Mouse (Mus musculus) 3T3-L1 (cell line): ENCODE data around the gene Il23a.
"Not testable (repeated sequence)": the region's sequence is repeated elsewhere in the genome, so short reads cannot be mapped to it uniquely, and the experiment has no call there.

Source experiments
- DNase-seq: peaks from one replicate; pipeline ENCODE4 v3.0.0-alpha.2; 2015; ENCODE audit warnings: low read depth, low spot score

Gene Il23a

DNA sequence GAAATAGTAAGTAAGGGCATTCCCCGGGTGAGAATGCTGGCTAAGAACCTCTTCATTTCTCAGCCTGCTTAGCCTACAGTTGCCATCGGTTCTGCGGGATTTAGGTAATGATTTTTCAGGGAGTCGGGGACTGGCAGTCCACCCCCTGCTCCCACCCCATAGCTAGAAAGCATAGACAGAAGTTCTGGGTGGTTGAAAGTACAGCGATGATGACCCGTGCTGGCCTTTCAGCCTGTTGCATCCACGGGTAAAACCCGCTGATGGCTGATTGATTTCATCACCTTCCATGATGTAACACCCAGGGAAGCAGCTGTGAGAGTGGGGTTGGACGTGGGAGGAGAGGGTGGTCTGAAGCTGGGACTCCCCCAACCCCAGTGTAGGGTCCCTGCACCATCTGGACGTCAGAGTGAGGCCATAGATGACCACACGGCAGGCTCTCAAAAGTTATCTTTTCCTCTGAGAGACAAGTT, at the start of gene Il23a:
Gene Il23a, minus strand, starts transcription at position 51 of the 470 bp plus-strand sequence.
- no peak for DNase-seq

DNA sequence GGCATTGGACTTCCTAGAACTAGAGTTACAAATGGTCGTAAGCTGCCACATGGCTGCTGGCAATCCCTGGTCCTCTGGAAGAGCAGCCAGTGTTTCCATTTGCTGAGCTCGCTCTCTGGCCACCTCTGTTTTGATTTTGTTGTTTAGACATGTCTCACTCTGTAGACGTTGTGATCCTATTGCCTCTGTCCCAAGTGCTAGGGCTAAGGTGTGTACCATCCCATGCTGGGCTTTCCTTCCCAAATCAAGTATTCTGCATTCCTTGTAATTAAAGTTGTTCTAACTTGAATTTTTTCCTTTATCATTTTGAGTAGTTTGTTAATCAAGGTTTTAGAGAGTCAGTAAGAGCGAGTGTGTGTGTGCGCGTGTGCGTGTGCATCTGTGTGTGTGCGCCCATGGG, 49.0 kb upstream of the Il23a start:
- no peak for DNase-seq

DNA sequence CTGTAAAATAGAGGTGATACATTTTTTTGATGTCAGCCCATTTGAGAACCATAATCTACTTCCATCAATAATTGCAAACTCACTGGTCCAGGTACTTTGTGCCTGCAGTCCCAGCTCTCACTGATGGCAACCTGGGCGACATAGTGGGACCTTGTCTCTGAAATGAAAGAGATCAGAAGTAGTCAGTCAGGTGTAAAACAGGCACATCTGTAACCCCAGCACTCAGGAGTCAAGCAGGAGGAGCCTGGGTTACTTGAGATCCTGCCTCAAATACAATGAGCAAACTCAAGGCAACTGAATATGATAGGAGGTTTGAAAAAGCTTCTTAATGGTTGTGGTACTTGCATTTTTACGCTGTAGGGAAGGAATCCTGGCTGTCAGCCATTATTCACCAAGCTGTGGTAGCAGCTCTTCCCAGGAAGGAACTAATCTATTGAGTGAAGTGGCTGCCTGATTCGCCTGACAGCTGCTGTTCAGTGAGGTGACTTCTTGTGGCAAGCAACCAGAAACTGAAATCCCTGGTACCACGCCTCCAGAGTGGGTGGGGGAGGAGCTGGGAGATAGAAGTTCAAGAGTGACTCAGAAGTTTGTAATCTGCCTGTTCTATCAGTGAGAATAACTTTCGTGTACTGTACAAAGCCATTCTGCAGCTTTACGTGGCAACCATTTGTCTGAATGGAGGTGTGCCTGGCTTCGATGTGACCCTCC, 46.2 kb upstream of the Il23a start:
- peak; percentile 99 for DNase-seq

DNA sequence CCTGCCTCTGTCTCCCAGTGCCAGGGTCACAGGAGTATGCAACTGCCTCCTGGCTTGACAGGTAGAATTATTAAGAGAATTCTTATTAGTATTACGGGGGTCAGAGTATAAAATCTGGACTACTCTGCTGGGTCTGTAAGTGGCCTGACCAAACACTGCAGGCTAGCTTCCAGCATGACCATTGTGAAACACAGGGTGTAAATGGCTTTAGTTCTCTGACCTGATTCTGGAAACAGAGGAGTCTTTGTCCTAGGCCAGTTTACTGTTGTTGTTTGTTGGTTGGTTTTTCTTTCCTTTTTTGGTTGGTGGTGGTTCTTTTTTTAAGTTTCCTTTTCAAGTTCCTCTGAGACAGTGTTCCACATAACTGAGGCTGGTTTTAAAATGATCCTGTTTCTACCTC, 44.9 kb upstream of the Il23a start:
- DNase-seq = peak; percentile 51

DNA sequence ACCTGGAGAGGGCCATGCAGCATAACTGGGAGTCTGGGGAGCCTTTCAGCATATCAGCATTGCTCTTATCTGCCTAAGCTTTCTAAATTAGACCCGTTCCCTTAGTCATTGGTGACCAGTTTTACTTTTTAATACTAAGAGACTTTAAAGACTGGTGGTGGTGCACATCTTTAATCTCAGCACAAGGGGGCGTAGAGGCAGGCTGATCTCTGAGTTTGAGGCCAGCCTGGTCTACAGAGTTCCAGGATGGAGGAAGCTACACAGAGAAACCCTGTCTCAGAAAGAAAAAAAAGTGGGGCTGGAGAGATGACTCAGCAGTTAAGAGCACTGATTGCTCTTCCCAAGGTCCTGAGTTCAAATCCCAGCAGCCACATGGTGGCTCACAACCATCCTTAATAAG, 41.7 kb upstream of the Il23a start:
- DNase-seq = peak; percentile 65

DNA sequence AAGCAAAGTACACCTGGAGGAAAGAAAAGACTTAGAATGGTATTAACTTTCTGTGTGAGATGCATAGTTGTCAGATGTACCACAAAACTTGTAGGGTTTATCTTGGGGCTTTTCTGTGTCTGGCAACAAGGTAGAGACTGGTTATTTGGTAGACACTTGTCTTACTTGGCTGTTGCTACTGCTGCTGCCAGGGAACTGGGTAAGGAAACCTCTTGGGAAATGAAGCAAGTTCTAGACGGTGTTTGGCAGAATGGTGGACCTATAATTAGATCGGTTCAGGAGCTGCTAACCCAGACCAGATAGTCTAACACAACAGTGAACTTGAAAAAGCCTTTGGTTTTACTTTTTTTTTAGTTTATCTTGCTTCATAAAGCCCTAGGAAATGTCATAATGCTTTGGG, 40.4 kb upstream of the Il23a start:
- DNase-seq = no peak

DNA sequence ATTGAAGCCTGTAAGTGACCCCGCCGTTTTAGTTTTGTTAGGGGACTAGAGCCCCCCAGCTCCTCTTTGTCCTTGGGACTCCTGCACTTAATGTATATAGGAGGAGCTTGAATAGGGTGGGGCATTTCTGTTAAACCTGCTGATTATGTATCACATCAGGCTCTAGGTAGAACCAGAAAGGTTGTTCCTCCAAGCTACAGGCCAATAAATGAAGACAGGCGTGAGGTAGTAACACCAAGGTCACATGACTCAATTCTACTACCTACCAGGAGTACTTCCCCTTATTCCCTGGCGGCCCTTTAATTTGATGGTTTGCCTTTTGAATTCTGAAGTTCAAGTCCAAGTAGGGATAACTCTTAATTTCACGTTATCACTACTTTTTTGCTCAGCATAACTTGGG, 39.9 kb upstream of the Il23a start:
- DNase-seq = peak; percentile 41

DNA sequence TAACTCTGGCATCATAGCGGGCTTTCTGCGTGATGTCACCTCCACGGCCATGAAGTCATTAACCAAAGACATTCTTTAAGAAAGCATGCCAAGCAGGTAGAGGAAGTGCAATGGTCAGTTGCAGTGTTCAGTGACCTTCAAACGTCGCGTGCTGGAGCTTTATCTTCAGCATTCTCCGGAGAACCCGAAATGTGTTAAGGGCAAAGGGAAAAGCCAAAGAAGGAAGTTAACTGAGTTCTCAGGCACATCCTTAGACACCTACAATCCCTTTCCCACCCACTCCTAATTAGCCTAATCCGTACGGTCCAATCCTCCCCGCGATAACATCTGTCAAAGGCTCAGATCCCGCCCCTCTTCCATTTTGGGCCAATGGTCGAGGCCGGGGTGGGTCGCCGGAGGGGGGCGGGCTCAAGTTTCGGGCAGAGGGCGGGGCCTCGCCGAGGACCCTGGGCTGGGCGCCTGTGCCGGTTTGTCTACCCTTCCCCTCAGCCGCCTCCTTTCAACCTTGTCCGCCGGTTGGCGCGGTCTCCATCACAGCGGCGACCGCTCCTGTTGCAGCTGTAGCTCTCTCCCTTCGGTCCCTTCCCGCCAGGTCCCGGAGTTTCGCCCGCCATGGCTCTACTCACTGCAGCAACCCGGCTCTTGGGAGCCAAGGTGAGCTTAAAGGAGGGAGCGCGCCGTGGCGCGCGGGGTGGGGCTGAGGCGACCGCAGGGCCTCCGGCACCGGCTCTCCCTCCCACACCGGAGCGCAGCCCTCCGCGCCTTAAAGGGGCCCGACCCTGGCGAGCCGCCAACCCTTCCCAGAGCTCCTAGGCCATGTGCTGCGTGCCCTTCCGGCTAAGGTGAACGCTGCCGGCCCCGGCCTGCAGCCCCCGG, 39.0 kb upstream of the Il23a start, which contains the start of gene Cs:
Gene Cs, plus strand, starts transcription at position 429 of the 876 bp plus-strand sequence.
- peak; percentile 98 for DNase-seq

DNA sequence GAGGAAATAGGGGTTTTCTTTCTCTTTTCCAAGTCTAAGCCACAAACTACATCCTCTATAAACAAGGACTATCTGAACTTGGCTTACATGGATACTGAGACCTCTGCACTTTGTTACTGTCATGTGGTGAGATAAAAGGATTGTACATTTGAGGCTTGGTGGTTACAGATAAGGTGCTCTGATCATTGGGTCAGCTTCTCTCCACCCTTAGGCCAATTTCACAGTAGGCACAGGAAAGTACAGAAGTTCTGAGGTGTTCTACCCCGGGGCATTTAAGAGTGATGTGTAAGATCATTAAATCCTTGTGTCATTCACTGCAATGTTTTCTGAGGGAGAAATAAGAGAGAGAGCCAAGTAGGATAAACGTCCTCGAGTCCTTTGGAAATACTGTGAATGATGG, 38.0 kb upstream of the Il23a start:
- DNase-seq = no peak

DNA sequence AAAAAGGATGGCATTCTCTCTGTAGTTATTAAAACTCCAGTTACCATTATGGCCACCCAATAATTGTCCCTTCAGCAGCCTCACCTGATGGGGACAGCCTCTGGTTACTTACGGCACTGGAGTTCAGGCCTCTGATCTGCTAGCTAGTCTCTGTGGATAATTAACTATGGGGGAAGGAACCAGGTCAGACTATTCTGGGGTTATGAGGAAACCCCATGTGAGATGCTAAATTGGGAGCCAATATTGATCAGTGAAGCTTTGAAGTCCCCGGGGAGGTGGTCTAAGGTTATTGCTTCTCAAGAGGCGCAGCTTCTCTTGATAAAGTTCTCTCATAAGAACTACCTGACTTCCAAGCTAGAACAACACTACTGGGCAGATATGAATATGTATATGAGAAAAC, 37.6 kb upstream of the Il23a start:
- no peak for DNase-seq

DNA sequence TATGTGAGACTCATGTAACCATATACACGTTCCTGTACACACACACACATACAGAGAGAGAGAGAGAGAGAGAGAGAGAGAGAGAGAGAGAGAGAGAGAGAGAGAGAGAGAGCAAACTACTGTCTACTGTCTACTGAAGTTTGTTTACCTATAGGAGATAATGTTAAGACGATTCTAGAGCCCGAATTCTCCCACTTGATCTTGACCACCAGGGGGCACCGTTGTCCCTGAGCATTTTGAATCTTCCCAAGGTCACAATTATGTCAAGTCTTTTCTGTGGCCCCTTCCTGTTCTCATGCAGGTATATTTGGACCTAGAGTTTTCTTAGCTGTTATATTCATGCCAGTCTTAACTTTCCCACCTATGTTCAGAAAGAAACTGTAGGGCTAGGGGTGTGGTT, 37.0 kb upstream of the Il23a start:
- DNase-seq = peak; percentile 89

DNA sequence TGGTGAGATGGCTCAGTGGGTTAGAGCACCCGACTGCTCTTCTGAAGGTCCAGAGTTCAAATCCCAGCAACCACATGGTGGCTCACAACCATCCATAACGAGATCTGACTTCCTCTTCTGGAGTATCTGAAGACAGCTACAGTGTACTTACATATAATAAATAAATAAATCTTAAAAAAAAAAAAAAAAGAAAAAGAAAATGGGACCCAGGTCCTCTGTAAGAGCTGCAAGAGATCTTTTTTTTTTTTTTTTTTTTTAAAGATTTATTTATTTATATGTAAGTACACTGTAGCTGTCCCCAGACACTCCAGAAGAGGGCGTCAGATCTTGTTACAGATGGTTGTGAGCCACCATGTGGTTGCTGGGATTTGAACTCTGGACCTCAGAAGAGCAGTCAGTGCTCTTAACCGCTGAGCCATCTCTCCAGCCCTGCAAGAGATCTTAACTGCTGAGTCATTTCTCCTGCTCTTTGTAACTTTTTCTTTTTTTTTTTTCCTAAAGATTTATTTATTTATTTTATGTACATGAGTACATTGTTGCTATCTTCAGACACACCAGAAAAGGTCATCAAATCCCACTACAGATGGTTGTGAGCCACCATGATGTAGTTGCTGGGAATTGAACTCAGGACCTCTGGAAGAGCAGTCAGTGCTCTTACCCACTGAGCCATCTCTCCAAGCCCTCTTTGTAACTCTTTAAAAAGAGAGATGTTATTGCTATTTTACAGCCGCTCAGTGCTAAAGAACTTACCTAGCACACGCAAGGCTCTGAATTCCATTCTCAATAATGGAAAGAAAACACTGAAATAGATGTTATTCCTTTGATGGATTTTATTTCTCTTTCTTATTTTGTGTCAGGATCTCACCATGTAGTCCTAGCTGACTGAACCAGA, 34.1 kb upstream of the Il23a start:
- not testable (repeated sequence) for DNase-seq

DNA sequence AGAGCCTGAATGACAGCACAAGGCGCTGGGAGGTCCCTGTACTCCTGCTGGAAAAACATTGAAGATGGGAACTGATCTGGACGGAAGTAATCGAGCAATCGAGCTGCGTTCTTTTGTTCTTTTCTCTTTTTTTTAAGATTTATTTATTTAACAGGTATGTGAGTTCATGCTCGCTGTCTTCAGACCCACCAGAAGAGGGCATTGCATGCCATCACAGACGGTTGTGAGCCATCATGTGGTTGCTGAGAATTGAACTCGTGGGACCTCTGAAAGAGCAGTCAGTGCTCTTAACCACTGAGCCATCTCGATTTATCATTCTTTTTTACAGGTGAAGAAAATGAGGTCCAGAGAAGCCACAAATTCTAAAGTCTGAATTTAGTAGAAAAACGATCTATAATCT, 29.1 kb upstream of the Il23a start:
- DNase-seq = peak; percentile 44

DNA sequence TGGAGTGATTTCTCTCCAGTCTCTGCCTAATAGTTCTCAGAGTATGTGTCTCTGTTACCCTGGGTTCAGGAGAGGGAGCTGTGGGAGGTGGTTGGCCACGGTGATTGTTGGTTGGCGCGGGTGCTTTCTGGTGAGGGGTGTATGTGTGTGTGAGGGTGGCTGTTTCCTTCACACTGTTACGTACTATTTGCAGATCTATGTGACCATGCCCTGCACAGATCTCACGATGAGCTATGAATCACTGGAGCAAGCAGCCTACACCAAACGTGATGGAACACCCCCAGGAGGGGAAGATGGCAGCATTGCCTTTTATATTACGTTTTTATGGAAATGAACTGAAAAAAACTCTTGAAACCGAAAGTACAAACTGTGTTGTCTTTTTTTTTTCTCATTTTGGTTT, 28.3 kb upstream of the Il23a start:
- DNase-seq = no peak

DNA sequence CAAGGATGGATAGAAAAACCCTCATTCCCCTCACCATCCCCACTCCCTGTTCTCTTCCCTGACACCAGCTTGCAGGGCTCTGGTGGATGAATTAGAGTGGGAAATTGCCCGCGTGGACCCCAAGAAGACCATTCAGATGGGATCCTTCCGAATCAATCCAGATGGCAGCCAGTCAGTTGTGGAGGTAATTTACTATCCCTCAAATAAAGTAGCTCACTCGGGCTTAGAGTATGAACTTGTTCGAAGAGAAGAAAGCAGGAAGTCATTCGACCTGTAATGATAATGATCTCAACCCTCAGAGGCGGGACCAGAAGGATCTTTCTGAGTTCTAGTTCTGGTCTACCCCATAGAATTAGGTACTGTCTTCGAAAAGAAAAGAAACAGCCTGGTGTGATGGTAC, 25.0 kb upstream of the Il23a start:
- no peak for DNase-seq

DNA sequence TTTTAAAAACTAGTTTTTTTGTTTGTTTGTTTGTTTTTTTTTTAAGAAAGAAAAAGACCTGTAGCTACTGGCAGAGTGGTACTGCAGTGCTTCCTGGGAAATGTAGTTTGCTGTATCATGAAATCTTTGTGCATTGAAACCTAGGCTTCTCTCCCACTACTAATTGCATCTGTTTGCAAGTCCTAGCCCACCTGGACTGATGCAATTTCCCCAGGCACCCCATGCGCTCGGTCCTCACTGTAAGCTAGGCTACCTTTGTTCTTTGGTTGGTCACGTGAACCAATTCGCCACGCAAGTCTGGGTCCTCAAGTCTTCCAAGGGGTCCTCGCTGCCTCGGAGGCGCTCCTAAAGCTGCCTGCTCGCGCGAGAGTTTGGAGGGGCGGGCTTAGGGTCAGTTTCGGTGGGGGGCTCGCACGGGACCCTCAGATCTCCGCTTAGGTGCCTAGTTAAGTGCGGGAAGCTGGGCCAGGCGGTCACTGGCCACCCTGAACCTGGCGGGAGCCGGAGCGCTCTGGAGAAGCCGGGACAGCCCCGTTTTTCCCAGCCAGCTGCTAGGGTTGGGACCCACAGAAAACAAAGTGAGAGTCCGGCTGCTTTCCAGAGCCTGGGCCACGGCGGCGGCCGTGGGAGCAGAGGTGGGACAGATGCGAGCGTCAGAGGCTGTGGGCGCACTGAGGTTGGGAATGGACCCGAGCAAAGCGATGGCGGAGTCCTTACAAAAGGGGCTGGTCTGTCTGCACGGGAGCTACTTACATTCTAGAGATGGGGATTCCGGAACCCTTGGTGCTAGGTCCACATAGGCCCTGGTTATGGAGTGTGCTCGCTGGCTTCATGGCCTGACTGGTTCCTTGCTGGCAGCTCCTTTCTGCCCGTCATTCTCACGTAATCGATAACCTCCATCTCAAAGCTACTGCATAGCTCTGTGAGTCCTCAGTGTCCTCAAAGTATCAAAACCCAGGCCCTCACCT, 23.9 kb upstream of the Il23a start, which contains the start of gene Cnpy2:
Gene Cnpy2, plus strand, starts transcription at position 319 of the 968 bp plus-strand sequence.
- peak; percentile 90 for DNase-seq

DNA sequence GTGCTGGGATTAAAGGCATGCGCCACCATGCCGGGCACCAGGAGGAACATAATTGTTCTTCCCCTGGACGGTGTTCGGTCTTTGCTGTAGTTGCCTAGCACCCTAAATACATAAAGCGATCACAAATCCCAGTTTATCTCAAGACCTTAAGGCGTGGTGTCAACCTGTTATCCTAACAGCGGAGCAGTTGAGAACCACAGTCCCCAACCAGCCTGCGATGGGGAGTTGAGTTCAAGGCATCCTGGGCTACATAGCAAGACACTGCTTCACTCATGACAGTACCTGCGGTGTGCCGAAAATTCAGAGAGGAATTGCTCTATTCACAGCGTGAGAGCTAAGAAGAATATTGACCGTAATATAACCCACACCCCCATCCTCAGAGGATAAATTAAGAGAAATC, 23.1 kb upstream of the Il23a start:
- no peak for DNase-seq

DNA sequence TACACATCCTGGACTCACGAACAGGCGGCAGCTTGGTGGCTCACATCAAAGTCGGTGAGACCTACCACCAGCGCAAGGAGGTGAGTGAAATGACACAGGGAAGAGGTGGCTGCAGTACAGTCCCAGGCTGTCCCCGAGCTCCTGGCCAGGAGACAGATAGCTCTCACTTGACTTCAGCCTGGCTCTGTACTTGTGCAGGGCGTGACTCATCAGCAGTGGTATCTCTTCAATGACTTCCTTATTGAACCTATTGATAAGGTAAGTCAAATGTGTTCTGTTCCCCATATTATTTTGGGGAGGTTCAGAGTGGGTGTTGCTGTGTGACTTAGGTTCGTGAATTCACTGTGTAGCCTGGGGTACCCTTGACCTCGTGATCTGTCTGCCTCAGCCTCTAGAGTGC, 17.0 kb upstream of the Il23a start:
- DNase-seq = no peak

DNA sequence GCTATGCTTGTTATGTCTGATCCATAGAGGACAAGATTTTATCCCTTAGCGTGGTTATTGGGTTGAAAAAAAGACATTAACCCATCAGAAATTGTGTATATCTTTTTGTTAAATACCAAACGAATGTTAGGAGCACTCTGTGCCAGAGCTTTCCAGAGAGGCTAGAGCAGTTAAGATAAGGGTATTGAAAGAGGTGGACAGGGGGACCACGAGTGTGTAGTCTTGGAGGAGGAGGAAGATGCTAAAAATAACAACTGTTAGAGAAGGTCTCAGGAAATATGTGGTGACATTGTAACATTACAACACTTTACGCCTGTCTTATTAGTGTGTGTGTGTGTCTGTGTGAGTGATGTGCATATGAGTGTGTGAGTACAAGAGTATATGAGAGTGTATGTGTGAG, 12.3 kb upstream of the Il23a start:
- no peak for DNase-seq

DNA sequence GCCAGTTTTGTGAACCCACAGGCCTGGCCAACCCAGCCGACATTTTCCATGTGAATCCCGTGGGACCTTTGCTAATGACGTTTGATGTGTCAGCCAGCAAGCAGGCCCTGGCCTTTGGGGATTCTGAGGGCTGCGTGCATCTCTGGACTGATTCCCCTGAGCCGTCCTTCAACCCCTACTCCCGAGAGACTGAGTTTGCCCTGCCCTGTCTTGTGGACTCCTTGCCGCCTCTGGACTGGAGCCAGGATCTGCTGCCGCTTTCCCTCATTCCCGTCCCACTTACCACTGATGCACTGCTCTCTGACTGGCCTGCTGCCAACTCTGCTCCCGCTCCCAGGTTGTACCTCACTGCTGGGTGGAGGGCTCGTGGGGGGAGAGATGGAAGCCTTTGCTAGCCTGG, 11.6 kb upstream of the Il23a start:
- DNase-seq = no peak

DNA sequence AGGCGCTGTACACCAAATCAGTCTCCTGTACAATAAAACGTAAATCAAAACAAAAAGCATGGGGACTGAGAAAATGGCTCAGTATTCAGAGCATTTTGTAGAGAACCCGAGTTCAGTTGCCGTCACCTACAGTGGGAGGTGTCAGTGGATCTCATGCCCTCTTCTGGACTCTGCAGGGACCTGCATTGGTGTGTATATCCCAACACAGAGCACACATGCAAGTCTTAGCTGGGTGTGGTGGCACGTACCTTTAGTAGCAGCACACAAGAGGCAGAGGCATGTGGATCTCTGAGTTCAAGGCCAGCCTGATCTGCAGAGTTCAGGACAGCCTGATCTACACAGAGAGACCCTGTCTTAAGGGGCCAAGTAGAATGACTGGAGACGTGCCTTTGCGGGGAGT, 11.1 kb upstream of the Il23a start:
- no peak for DNase-seq
